Mouse (Mus musculus) liver, postnatal 0 days (tissue): Measurements from ENCODE around the gene Chl1.

ENCODE experiments used
- CTCF ChIP-seq: sonication (generic); IDR thresholded peaks from 2 replicates; pipeline ENCODE4 v1.5.1; 2016; ENCODE audit warnings: antibody characterized with exemption, low read depth
- EP300 ChIP-seq: IDR thresholded peaks from 2 replicates; pipeline ENCODE4 v1.6.1; 2016; ENCODE audit warnings: antibody characterized with exemption, low read depth, mild to moderate bottlenecking

- TF ChIP-seq CTCF = no peak
- TF ChIP-seq EP300 = no peak
These were observed 182.1 kb downstream of the Chl1 start for GRCm38 (mm10) chr6:103692511-103692910.
